Mouse (Mus musculus) cerebellum, adult (tissue): ENCODE measurements at regions not wholly inside any gene's neighbourhood (a gene's known extent, or its start where the extent isn't known, plus 50 kb on each side); places are given as distances from the start of the nearest gene placed in this dataset.

ENCODE experiments used
- ATAC-seq: cut with Nextera tagmentation; 2 replicates; pipeline ENCODE4 v1.9.2; 2017; ENCODE audit warnings: mild to moderate bottlenecking, moderate library complexity, mixed read lengths; ENCODE audit not compliant: insufficient number of reproducible peaks, low FRiP score, low TSS enrichment

- no peak for ATAC-seq
These were observed 340.2 kb upstream of the Pik3r1 start for GRCm38 (mm10) chr13:102108204-102108603.

- ATAC-seq: no peak
These were observed 340.9 kb upstream of the Pik3r1 start for GRCm38 (mm10) chr13:102108916-102109315.

GRCm38 (mm10) chr13:102113941-102114340 lies 345.9 kb upstream of the Pik3r1 start:
- ATAC-seq: no peak

GRCm38 (mm10) chr13:102122341-102122740 lies 354.3 kb upstream of the Pik3r1 start:
- no peak for ATAC-seq

- ATAC-seq: no peak
These were observed 360.0 kb upstream of the Pik3r1 start for GRCm38 (mm10) chr13:102127933-102128430.

- ATAC-seq: no peak
These were observed 363.4 kb upstream of the Pik3r1 start for GRCm38 (mm10) chr13:102131459-102131858.

- no peak for ATAC-seq
These were observed 364.1 kb upstream of the Pik3r1 start for GRCm38 (mm10) chr13:102132154-102132553.

- no peak for ATAC-seq
These were observed 364.7 kb upstream of the Pik3r1 start for GRCm38 (mm10) chr13:102132696-102133095.

GRCm38 (mm10) chr13:102135210-102135609 lies 367.2 kb upstream of the Pik3r1 start:
- no peak for ATAC-seq

- no peak for ATAC-seq
These were observed 375.0 kb upstream of the Pik3r1 start for GRCm38 (mm10) chr13:102142986-102143385.

GRCm38 (mm10) chr13:102143848-102144247 lies 375.8 kb upstream of the Pik3r1 start:
- no peak for ATAC-seq

GRCm38 (mm10) chr13:102148039-102148438 lies 380.0 kb upstream of the Pik3r1 start:
- ATAC-seq: no peak

GRCm38 (mm10) chr13:102153785-102154608 lies 386.0 kb upstream of the Pik3r1 start:
- ATAC-seq: no peak

GRCm38 (mm10) chr13:102154609-102154899 lies 386.5 kb upstream of the Pik3r1 start:
- no peak for ATAC-seq

- no peak for ATAC-seq
These were observed 389.5 kb upstream of the Pik3r1 start for GRCm38 (mm10) chr13:102157369-102158130.

GRCm38 (mm10) chr13:102173382-102174234 lies 405.6 kb upstream of the Pik3r1 start:
- no peak for ATAC-seq

GRCm38 (mm10) chr13:102174431-102174830 lies 406.4 kb upstream of the Pik3r1 start:
- ATAC-seq: no peak

- no peak for ATAC-seq
These were observed 406.9 kb upstream of the Pik3r1 start for GRCm38 (mm10) chr13:102174896-102175295.

GRCm38 (mm10) chr13:102175406-102175805 lies 407.4 kb upstream of the Pik3r1 start:
- ATAC-seq: no peak

- ATAC-seq: no peak
These were observed 408.4 kb upstream of the Pik3r1 start for GRCm38 (mm10) chr13:102176456-102176855.

GRCm38 (mm10) chr13:102194716-102195115 lies 426.7 kb upstream of the Pik3r1 start:
- no peak for ATAC-seq
